In the genomic region with DNA sequence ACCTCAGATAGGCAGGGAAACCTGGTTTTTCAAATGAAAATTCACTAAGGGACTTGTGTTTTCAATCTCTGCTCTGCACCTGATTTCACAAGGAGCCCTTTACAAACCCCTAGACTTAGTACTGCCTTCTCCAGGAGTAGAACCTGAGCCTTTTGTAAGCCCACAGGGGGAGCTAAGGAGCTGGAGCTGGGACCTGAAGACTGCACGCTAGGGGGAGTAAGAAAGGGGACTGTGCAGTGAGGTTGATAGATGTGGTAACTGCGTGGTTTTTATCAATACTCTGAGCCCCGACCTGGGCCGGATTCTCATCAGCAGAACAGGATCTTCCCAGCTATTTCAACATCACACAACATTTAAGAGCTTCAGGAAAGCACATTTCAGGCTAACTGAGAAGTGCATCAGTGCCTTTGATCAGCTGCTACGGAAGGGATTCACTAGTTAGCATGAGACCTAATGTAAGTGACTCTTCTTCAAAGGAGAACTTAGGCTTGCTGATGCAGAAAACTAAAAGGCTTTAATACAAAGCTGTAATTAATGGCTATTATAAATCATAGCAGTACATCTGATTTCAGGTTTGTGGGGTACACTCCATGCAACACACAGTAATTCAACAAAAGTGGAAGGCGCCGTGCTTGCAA, we compare ENCODE assay signal across 11 mouse cellular contexts.
DNase-seq lines count a peak whose midpoint lies in the region; ATAC-seq and TF ChIP-seq lines count a peak whose summit lies in the region.
"Had no signal": no experiment of that assay in that cellular context is flagged by ENCODE, and none has a peak within 500 bp of the region (broad histone marks: within the 10 kb centered on the region; RNA-seq: fewer than 3 reads in every experiment).

No protein-coding gene starts in this region.

- H3K27ac ChIP-seq in liver, postnatal 0 days (ENCODE audit: low read depth), result no peak overlapping the region
- H3K27ac ChIP-seq: embryonic facial prominence, embryonic 10.5 days; heart, embryonic 13.5 days; limb, embryonic 10.5 days; neural tube, embryonic 15.5 days had no signal

- no peak overlapping the region for H3K9ac ChIP-seq in liver, postnatal 0 days (replicated peaks)
- H3K9ac ChIP-seq: heart, embryonic 13.5 days; neural tube, embryonic 15.5 days had no signal

- no peak for TF ChIP-seq EP300 in liver, postnatal 0 days (IDR thresholded peaks at IDR 0.05; ENCODE audit: low read depth)

- intact Hi-C loops in left cerebral cortex, postnatal 4 days (cut with DNase I), result no loop called here

- peak; percentile 88 for TF ChIP-seq CTCF in liver, postnatal 0 days (IDR thresholded peaks at IDR 0.05; ENCODE audit: low read depth)

- no peaks in the 10 kb centered on the region for H3K9me3 ChIP-seq in liver, postnatal 0 days (ENCODE audit: low read length)
- H3K9me3 ChIP-seq: embryonic facial prominence, embryonic 10.5 days; heart, embryonic 13.5 days; limb, embryonic 10.5 days; neural tube, embryonic 15.5 days had no signal

- WGBS in liver, postnatal 0 days (ENCODE audit: insufficient replicate concordance), result 46% methylated on average over 7 of the region's 7 CpGs

- H3K4me1 ChIP-seq in liver, postnatal 0 days (ENCODE audit: insufficient read depth), result no peaks in the 10 kb centered on the region
- H3K4me1 ChIP-seq: embryonic facial prominence, embryonic 10.5 days; heart, embryonic 13.5 days; limb, embryonic 10.5 days; neural tube, embryonic 15.5 days had no signal

- H3K4me3 ChIP-seq in liver, postnatal 0 days (ENCODE audit: low read depth, low read length), result no peak overlapping the region
- H3K4me3 ChIP-seq: embryonic facial prominence, embryonic 10.5 days; heart, embryonic 13.5 days; limb, embryonic 10.5 days; neural tube, embryonic 15.5 days had no signal

- peak; percentile 21 for DNase-seq in spleen, adult 12 weeks (ENCODE audit: low spot score)
- no peak for DNase-seq in spleen, postnatal 14 days (ENCODE audit: low spot score in 2 of 2)
- DNase-seq in c-Kit-positive CD71-positive TER-119-negative erythroid progenitor cells, embryonic 14.5 days (ENCODE audit: low read depth), result peak; percentile 66
- peak; percentile 44 for DNase-seq in liver, postnatal 0 days
- no peak for DNase-seq in adrenal gland, adult 8-10 months
- DNase-seq in left cerebral cortex, postnatal 4 days, result no peak
- no peak for DNase-seq in gastrocnemius, postnatal 4 days (ENCODE audit: low spot score in 2 of 2)

- H3K27me3 ChIP-seq in liver, postnatal 0 days (ENCODE audit: insufficient read depth, low read length), result no peaks in the 10 kb centered on the region
- H3K27me3 ChIP-seq: heart, embryonic 13.5 days; neural tube, embryonic 15.5 days had no signal

- no peak overlapping the region for H3K4me2 ChIP-seq in liver, postnatal 0 days (ENCODE audit: low read depth, low read length)
- H3K4me2 ChIP-seq: heart, embryonic 13.5 days; neural tube, embryonic 15.5 days had no signal

- no peaks in the 10 kb centered on the region for H3K36me3 ChIP-seq in liver, postnatal 0 days (replicated peaks; ENCODE audit: insufficient read depth, low read length)
- H3K36me3 ChIP-seq: embryonic facial prominence, embryonic 10.5 days; heart, embryonic 13.5 days; limb, embryonic 10.5 days; neural tube, embryonic 15.5 days had no signal

- no peak for ATAC-seq in liver, postnatal 0 days

Comparison
In these comparisons a context has a peak if more than half of its experiments do, and no peak if none do; other contexts are left out.
1. DNase-seq: peak in spleen, adult 12 weeks (single experiment), c-Kit-positive CD71-positive TER-119-negative erythroid progenitor cells, embryonic 14.5 days (single experiment) and liver, postnatal 0 days (single experiment); none in spleen, postnatal 14 days (0 of 2), adrenal gland, adult 8-10 months (single experiment), left cerebral cortex, postnatal 4 days (single experiment) and gastrocnemius, postnatal 4 days (0 of 2).